ENCODE assay signal across 20 mouse cellular contexts in the genomic region with DNA sequence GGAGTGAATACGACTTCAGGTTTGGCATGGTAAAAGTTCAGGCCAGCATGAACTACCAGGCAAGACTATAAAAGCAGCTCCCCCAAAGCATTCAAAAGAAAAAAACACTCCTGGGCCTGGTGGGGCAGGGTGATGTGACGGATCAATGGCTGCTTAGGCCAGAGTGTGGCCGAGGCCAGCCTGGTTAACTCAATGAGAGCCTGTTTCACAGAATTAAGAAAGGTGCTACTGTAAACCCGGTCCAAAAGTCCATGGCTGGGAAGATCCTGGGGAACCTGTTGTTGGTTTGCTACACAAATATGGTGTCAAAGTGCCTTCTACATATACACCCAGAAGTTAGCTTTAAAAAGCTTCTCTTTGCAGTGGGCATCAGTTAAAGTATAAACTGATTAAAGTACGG. TPM values are rescaled to one million over a fixed set of nuclear protein-coding genes. Genes with fewer than 3 reads are reported as not detected.
DNase-seq lines count a peak whose midpoint lies in the region; ATAC-seq and TF ChIP-seq lines count a peak whose summit lies in the region.
"Had no signal": no experiment of that assay in that cellular context is flagged by ENCODE, and none has a peak within 500 bp of the region (broad histone marks: within the 10 kb centered on the region; RNA-seq: fewer than 3 reads in every experiment).

No protein-coding gene starts in this region.

- intact Hi-C loops in gastrocnemius, adult 2 months (cut with DNase I) = no loop called here

- H3K36me3 ChIP-seq in embryonic facial prominence, embryonic 13.5 days = peaks cover 12% of the 10 kb centered on the region
- peaks cover 18% of the 10 kb centered on the region for H3K36me3 ChIP-seq in embryonic facial prominence, embryonic 10.5 days (replicated peaks)
- H3K36me3 ChIP-seq in kidney, adult 2 months (ENCODE audit: control insufficient read depth, insufficient read depth, low read length) = no peaks in the 10 kb centered on the region; the same call in 1 of the 2 replicates
- H3K36me3 ChIP-seq in liver, embryonic 14.5 days (replicated peaks; ENCODE audit: control insufficient read depth, insufficient read depth, low read depth) = no peaks in the 10 kb centered on the region
- H3K36me3 ChIP-seq: forebrain, embryonic 15.5 days; hindbrain, embryonic 15.5 days; intestine, embryonic 15.5 days had no signal

- no peak for TF ChIP-seq CTCF in kidney, adult 2 months (conservative IDR thresholded peaks at IDR 0.05; ENCODE audit: insufficient read depth, insufficient read length, low read depth, low read length)
- no peak for TF ChIP-seq CTCF in liver, embryonic 14.5 days (IDR thresholded peaks at IDR 0.05; ENCODE audit: low read depth)
- TF ChIP-seq CTCF in gastrocnemius, adult 2 months (IDR thresholded peaks at IDR 0.05) = no peak

- no peak overlapping the region for H3K4me3 ChIP-seq in embryonic facial prominence, embryonic 13.5 days
- H3K4me3 ChIP-seq in embryonic facial prominence, embryonic 10.5 days = no peak overlapping the region
- H3K4me3 ChIP-seq in kidney, adult 2 months (ENCODE audit: insufficient read depth, low read depth, low read length) = 0 out of 2 replicates have a peak overlapping the region, but pooled peaks have one; percentile 14
- no peak overlapping the region for H3K4me3 ChIP-seq in liver, embryonic 14.5 days (ENCODE audit: insufficient read depth in 1 of 2, low read depth in 2 of 2, low read length in 2 of 2)
- no peak overlapping the region; the same call in 1 of the 2 replicates for H3K4me3 ChIP-seq in gastrocnemius, adult 2 months
- H3K4me3 ChIP-seq: intestine, embryonic 15.5 days had no signal

- H3K27ac ChIP-seq in embryonic facial prominence, embryonic 13.5 days = no peak overlapping the region
- H3K27ac ChIP-seq in embryonic facial prominence, embryonic 10.5 days (replicated peaks) = no peak overlapping the region
- peak overlapping the region; percentile 99 for H3K27ac ChIP-seq in kidney, adult 2 months (ENCODE audit: insufficient read depth, low read depth, low read length)
- H3K27ac ChIP-seq in liver, embryonic 14.5 days = no peak overlapping the region
- H3K27ac ChIP-seq in gastrocnemius, adult 2 months = no peak overlapping the region; the same call in 1 of the 2 replicates
- H3K27ac ChIP-seq: embryonic facial prominence, embryonic 12.5 days; forebrain, embryonic 15.5 days; hindbrain, embryonic 15.5 days; intestine, embryonic 15.5 days; limb, embryonic 12.5 days; lung, embryonic 15.5 days; macrophage had no signal

- 89% methylated on average over 5 of the region's 5 CpGs for WGBS in embryonic facial prominence, embryonic 13.5 days
- 90% methylated on average over 5 of the region's 5 CpGs for WGBS in embryonic facial prominence, embryonic 10.5 days
- WGBS in kidney, adult 2 months = 50% methylated on average over 5 of the region's 5 CpGs
- WGBS in liver, embryonic 14.5 days (ENCODE audit: insufficient replicate concordance) = 74% methylated on average over 5 of the region's 5 CpGs

- no peak for TF ChIP-seq POLR2A in kidney, adult 2 months (IDR thresholded peaks at IDR 0.05; ENCODE audit: low read depth, low read length)

- peaks cover 17% of the 10 kb centered on the region for H3K4me1 ChIP-seq in embryonic facial prominence, embryonic 13.5 days
- H3K4me1 ChIP-seq in embryonic facial prominence, embryonic 10.5 days = peaks cover 15% of the 10 kb centered on the region
- H3K4me1 ChIP-seq in kidney, adult 2 months (ENCODE audit: control insufficient read depth, insufficient read depth, low read length) = peaks cover 29% of the 10 kb centered on the region; the same call in 1 of the 2 replicates
- peaks cover 4 to 13% of the 10 kb centered on the region in 2 experiments for H3K4me1 ChIP-seq in liver, embryonic 14.5 days (replicated peaks; ENCODE audit: control insufficient read depth in 2 of 2, insufficient read depth in 2 of 2, low read length in 1 of 2)

- H3K27me3 ChIP-seq in embryonic facial prominence, embryonic 13.5 days = no peaks in the 10 kb centered on the region
- no peaks in the 10 kb centered on the region for H3K27me3 ChIP-seq in embryonic facial prominence, embryonic 10.5 days (replicated peaks; ENCODE audit: low read depth, poor library complexity, severe bottlenecking)
- no peaks in the 10 kb centered on the region for H3K27me3 ChIP-seq in kidney, adult 2 months (replicated peaks; ENCODE audit: control insufficient read depth, insufficient read depth, low read length)
- no peaks in the 10 kb centered on the region for H3K27me3 ChIP-seq in liver, embryonic 14.5 days (ENCODE audit: control insufficient read depth, insufficient read depth, low read length)
- H3K27me3 ChIP-seq: embryonic facial prominence, embryonic 12.5 days; forebrain, embryonic 15.5 days; hindbrain, embryonic 15.5 days; intestine, embryonic 15.5 days; limb, embryonic 12.5 days; lung, embryonic 15.5 days had no signal

- no peak for DNase-seq in embryonic facial prominence, embryonic 10.5 days (ENCODE audit: low spot score)
- DNase-seq in kidney, adult 2 months = peak; percentile 86
- DNase-seq in kidney, adult 18-20 months = no peak
- peak; percentile 24 for DNase-seq in kidney, postnatal 10 days
- DNase-seq in liver, embryonic 14.5 days (ENCODE audit: low read depth in 3 of 3, low spot score in 3 of 3) = no peak
- DNase-seq in gastrocnemius, adult 2 months = no peak
- no peak for DNase-seq in right cerebral cortex, postnatal 10 days (ENCODE audit: low spot score in 2 of 2)
- DNase-seq: adrenal gland, adult 2 months; cerebellum, adult 9-10 months; gastrocnemius, postnatal 25 days; layer of hippocampus, adult 9-11 months; retina, postnatal 1 day had no signal

- no peak overlapping the region for H3K4me2 ChIP-seq in embryonic facial prominence, embryonic 13.5 days
- peak overlapping the region; percentile 57; the same call in 1 of the 2 replicates for H3K4me2 ChIP-seq in liver, embryonic 14.5 days (ENCODE audit: low read depth)

- H3K9ac ChIP-seq in embryonic facial prominence, embryonic 13.5 days = 0 out of 2 replicates have a peak overlapping the region, but pooled peaks have one; percentile 11
- no peak overlapping the region; the same call in 1 of the 2 replicates for H3K9ac ChIP-seq in liver, embryonic 14.5 days (replicated peaks)
- H3K9ac ChIP-seq: intestine, embryonic 15.5 days; limb, embryonic 12.5 days had no signal

- no peak for ATAC-seq in embryonic facial prominence, embryonic 13.5 days (ENCODE audit: insufficient number of reproducible peaks, insufficient read depth, low FRiP score, low TSS enrichment, low read depth)
- ATAC-seq in liver, embryonic 14.5 days (ENCODE audit: insufficient read depth) = no peak
- ATAC-seq: forebrain, embryonic 15.5 days; intestine, embryonic 15.5 days had no signal

- H3K9me3 ChIP-seq in embryonic facial prominence, embryonic 13.5 days = no peaks in the 10 kb centered on the region
- H3K9me3 ChIP-seq in embryonic facial prominence, embryonic 10.5 days = no peaks in the 10 kb centered on the region
- no peaks in the 10 kb centered on the region for H3K9me3 ChIP-seq in liver, embryonic 14.5 days (ENCODE audit: control insufficient read depth, low read length)
- H3K9me3 ChIP-seq: embryonic facial prominence, embryonic 12.5 days; forebrain, embryonic 15.5 days; hindbrain, embryonic 15.5 days; intestine, embryonic 15.5 days; limb, embryonic 12.5 days; lung, embryonic 15.5 days had no signal

- TF ChIP-seq EP300 in liver, embryonic 14.5 days (IDR thresholded peaks at IDR 0.05; ENCODE audit: low read depth) = no peak

RNA-seq across cellular contexts. Expression of a gene that starts 2.0 kb away (rescaled TPM):
- polyA plus RNA-seq in embryonic facial prominence, embryonic 13.5 days (2015; fragmentation: Nextera tagmentation; extraction: Ambion mirVana) = 66.0 and 76.1 TPM in 2 replicates
- 60.1 and 66.2 TPM in 2 replicates for polyA plus RNA-seq in embryonic facial prominence, embryonic 10.5 days (2016; fragmentation: Nextera tagmentation; extraction: Ambion mirVana)
- 13.3 and 19.6 TPM in 2 replicates for polyA plus RNA-seq in kidney, adult 2 months (2012; rRNA removed)
- 5.2 and 11.6 TPM in 2 replicates for polyA plus RNA-seq in liver, embryonic 14.5 days (2012; rRNA removed)
- 30.7 TPM in 2 replicates for polyA plus RNA-seq in liver, embryonic 14.5 days (2014; fragmentation: Nextera tagmentation; extraction: Ambion mirVana)
- 100 to 1,000 TPM in 1 of 2 experiments, 10 to 100 TPM in 1; 83.3 to 126 TPM for total RNA-seq in gastrocnemius, adult 2 months (2021)

RNA-seq across cellular contexts. Expression of a gene that starts 14.9 kb away (rescaled TPM):
- 11.9 and 34.3 TPM in 2 replicates for polyA plus RNA-seq in embryonic facial prominence, embryonic 13.5 days (2015; fragmentation: Nextera tagmentation; extraction: Ambion mirVana)
- polyA plus RNA-seq in embryonic facial prominence, embryonic 10.5 days (2016; fragmentation: Nextera tagmentation; extraction: Ambion mirVana) = 13.9 and 14.3 TPM in 2 replicates
- 74.5 and 91.3 TPM in 2 replicates for polyA plus RNA-seq in kidney, adult 2 months (2012; rRNA removed)
- polyA plus RNA-seq in liver, embryonic 14.5 days (2012; rRNA removed) = 12.3 and 14.7 TPM in 2 replicates
- 8.5 and 10.0 TPM in 2 replicates for polyA plus RNA-seq in liver, embryonic 14.5 days (2014; fragmentation: Nextera tagmentation; extraction: Ambion mirVana)
- total RNA-seq in gastrocnemius, adult 2 months (2021) = 10 to 100 TPM; 15.5 to 18.9 TPM

RNA-seq across cellular contexts. Expression of a gene that starts 39.3 kb away (rescaled TPM):
- 260 and 274 TPM in 2 replicates for polyA plus RNA-seq in embryonic facial prominence, embryonic 13.5 days (2015; fragmentation: Nextera tagmentation; extraction: Ambion mirVana)
- polyA plus RNA-seq in embryonic facial prominence, embryonic 10.5 days (2016; fragmentation: Nextera tagmentation; extraction: Ambion mirVana) = 362 and 367 TPM in 2 replicates
- 184 and 186 TPM in 2 replicates for polyA plus RNA-seq in kidney, adult 2 months (2012; rRNA removed)
- 977 and 1,014 TPM in 2 replicates for polyA plus RNA-seq in liver, embryonic 14.5 days (2012; rRNA removed)
- 1,175 and 1,210 TPM in 2 replicates for polyA plus RNA-seq in liver, embryonic 14.5 days (2014; fragmentation: Nextera tagmentation; extraction: Ambion mirVana)
- total RNA-seq in gastrocnemius, adult 2 months (2021) = 100 to 1,000 TPM; 120 to 170 TPM

Comparison
In these comparisons a context has a peak if more than half of its experiments do, and no peak if none do; other contexts are left out.
1. DNase-seq: peak in kidney, adult 2 months (single experiment) and kidney, postnatal 10 days (single experiment); none in embryonic facial prominence, embryonic 10.5 days (single experiment), kidney, adult 18-20 months (single experiment), liver, embryonic 14.5 days (0 of 3), gastrocnemius, adult 2 months (single experiment) and right cerebral cortex, postnatal 10 days (0 of 2).